Mouse (Mus musculus) spleen, postnatal 10 days (tissue): ENCODE measurements around the gene Uggt2.

Experiments used
- DNase-seq, 2 experiments: peaks; one replicate each; pipeline ENCODE4 v3.0.0; 2021 to 2022; ENCODE audit warnings: low spot score in 2 of 2

The Uggt2 gene

DNA sequence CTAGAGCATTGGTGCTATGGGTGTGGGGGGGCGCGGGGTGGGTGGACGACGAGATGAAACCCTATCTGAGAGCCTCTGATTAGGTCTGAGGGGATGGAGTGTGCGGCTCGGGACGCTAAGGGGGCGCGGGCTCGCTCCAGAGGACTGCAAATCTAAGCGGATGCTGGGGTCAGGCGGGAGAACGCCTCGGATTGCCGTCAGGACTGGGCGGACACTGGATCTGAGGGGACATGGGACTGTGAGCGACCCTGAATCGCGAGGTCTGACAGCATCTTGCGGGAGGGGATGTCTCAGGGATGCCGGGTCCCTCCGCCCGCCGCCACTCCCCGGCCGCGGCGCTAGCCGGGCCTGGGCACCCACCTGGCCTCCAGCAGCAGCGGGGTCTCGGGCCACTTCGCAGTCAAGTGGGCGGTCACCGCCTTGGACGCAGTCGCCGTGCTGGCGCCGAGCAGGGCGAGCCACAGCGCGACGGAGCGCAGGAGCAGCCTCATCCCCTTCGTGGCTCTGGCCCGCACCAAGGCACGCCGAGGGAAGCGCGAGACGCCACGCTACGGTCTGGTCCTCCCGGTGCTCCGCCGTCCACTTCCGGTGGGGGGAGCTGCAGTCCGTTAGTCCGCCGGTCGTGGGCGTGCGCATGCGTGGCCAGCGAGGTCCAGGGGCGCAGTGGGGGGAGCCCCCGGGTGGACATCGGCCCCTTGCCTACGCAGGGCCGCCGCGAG lies at the start of gene Uggt2:
TSS of gene Uggt2 (minus strand) at position 580 of the 719 bp plus-strand sequence.
- DNase-seq = peak in 1 of 2 experiments; percentile 30

DNA sequence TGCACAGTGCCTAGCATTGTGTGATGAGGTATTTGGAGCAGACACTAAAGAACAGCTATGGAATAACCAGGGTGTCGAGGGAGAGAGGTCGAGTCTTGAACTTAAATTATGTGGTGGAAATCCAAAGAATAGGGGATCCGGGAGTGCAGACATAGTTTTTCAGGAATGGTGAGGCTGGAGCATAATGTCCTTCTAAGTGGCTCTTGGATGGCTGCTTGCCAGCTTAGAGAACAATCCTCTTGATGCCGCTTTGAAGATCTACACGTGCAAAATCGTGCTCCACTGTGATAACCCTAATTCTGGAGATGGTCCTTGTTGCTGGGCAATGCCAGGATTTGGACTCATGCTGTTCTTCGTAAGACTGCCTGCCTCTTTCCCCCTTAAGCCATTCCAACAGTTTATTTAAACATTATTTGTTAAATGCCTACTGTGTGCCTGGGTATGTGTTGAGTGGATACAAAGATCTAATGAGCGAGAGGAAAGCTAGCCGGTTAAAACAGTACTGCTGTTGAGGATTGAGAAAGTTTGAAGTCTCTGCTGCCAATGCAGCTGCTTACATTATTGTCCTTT lies 40.2 kb upstream of the Uggt2 start:
- DNase-seq = no peak

- DNase-seq = no peak
Observed at GRCm38 (mm10) chr14:119138786-119139100, 39.5 kb upstream of the Uggt2 start.

- no peak for DNase-seq
Observed at GRCm38 (mm10) chr14:119137906-119138785, 38.9 kb upstream of the Uggt2 start, which contains the start of gene Hs6st3. Hs6st3 (plus strand) TSS chr14:119138341.

- DNase-seq = no peak
Observed at GRCm38 (mm10) chr14:119137512-119137905, 38.3 kb upstream of the Uggt2 start.

DNA sequence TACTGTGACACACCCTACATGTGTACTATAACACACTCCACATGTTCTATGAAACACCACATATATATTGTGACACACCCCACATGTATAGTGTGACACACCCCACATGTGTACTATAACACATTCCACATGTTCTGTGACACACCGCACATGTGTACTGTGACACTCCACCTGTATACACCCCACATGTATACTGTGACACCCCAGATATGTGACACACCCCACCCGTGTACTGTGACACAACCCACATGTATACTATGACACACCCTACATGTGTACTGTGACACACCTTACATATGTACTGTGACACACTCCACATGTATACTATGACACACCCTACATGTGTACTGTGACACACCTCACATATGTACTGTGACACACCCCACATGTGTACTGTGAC lies 28.1 kb upstream of the Uggt2 start:
- no peak for DNase-seq

GRCm38 (mm10) chr14:119125840-119126239 lies 26.6 kb upstream of the Uggt2 start:
- DNase-seq = no peak

DNA sequence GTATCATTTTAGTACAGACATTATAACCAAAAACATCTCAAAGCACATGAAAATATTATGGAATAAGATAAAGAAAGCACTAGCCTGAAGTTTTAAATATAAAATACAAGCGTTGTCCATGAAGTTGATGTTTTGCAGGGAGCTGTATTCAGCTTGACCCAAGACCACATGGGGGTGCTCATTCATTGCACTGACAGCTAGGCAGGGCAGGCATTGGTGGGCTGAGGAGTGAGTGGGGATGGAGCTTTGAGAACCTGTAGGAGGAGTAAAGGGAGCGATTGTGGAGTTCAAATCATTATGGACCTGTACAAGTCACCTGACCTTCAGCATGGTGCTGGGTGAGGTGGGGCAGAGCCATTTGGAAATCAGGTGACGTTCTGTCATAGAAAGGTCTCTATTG lies 24.8 kb upstream of the Uggt2 start:
- no peak for DNase-seq

- DNase-seq = no peak
Observed at GRCm38 (mm10) chr14:119123582-119123981, 24.4 kb upstream of the Uggt2 start.

DNA sequence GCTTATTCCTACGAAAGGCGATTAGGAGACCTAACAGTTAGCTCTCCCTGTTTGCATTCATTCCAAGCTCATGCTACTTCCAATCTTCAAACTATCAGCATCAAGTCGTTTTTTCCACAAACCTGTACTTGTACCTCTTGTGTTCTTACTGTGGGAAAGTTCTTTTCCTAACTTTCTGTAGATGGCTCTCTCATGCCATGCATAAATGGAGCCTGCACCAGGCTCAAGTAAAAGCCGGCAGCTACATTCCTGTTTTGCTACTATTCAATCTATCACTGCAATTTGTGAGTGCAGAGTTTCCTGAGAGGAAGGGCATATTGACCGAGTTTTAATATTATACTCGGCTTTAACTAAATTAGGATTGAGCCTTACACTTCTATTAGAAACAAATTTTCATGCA lies 13.3 kb upstream of the Uggt2 start:
- DNase-seq = no peak

- DNase-seq = no peak
Observed at GRCm38 (mm10) chr14:119109776-119110218, 10.6 kb upstream of the Uggt2 start.

GRCm38 (mm10) chr14:119108776-119109301 lies 9.6 kb upstream of the Uggt2 start:
- no peak for DNase-seq

DNA sequence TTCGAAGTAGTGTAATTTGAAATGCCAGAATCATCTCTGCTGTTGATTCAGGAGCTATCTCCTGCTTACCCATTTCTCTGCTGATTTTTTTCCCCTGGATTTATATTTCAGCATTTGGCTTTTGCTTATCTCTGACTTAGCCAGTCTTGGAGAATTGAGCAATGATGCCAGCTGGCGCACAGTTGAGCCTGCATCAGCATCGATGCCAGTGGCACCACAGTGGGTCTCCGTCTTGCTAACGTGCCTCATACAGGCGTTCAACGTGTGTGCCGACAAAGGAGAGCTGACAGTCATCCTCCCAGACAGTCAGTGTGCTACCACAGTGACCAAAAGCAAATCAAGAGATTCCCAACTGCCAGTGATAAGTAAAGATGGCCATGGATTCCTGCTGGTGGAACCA lies 8.4 kb upstream of the Uggt2 start:
- no peak for DNase-seq

- DNase-seq = no peak
Observed at GRCm38 (mm10) chr14:119099570-119099891, 301 bp upstream of the Uggt2 start.

DNA sequence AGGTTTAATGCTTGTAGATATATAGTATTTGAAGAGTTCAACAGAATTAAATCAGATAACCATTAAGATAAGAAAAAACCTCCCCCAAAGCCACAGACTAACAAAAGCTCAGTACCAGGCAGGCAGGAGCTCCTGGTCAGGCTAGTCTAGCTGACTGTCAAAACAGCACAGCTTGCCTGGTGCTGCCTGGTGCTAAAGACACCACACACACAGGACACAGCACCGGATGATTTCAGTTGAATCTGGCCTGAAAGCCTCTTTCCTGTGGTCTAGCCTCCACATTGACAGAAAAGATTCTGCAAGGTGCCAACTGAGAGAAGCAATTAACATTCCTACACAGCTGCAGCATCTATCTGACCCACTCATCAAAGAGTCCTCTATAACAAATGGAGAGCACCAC lies 37.4 kb downstream of the Uggt2 start:
- DNase-seq = no peak

DNA sequence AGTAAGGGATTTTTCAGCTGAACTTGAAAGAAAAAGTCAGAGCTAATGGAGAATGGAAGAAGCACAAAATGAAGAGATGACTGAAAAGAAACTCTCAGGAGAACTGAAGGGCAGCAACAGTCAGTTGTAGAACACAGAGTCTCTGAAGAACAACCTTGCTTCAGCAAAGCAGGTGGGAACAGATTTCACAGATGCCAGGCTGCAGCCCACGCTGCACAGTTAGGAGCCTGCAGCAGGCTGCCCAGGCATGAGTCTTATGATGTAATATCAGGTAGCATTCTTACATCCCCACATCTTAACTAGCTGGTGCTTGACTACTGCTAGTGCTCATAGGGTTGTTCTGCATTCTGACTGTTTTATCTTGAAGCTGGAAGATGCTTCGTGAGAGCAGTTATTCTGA lies 38.5 kb downstream of the Uggt2 start:
- DNase-seq = no peak

DNA sequence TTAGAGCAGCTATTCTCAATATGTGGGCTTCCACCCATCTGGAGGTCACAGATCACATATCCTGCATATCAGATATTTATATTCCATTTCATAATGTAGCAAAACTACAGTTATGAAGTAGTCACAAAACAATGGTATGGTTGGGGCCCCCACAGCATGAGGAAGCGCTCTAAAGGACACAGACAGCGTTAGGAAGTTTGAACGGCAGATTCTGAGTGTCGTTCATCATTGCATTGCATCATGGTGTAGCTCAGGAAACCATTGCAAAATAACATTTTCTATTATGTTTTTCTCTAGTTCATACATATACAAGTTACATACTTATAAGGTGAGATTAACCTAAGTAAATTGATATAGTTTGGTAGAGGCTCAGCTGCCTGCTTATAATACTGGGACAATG lies 42.2 kb downstream of the Uggt2 start:
- no peak for DNase-seq

DNA sequence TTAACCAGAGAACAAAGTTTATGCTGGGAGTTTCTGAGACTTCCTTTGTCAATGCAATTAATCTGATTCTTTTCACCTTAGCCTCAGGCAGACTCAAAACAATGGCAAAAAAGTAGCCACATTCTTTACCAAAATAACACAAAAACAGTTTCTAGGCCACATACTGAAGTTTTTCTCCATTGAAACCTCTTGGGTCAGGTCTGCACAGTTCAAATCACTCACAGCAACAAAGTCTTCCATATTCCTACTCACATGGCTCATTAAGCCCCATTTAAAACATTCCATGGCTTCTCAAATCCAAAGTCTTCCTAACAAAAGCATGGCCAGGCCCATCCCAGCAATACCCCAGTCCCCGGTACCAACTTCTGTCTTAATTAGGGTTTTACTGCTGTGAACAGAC lies 46.3 kb downstream of the Uggt2 start:
- no peak for DNase-seq

GRCm38 (mm10) chr14:119052361-119052760 lies 46.9 kb downstream of the Uggt2 start:
- no peak for DNase-seq

DNA sequence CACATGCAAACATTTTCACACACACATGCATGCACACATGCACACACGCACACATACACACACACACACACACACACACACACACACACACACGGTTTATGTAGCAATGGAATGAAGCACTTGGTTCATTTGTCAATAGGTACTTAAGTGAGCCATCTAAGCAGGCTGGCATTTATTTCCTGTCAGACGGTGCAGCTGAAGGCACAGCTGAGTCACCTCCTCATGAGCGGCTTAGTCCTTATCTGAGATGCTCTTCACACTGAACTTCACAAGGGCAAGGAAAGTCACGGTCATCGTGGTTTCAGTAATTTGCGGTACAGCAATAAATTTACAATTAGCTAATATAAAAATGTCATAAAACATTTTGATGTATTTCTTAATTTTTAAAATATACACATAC lies 55.5 kb downstream of the Uggt2 start:
- DNase-seq = no peak

GRCm38 (mm10) chr14:119040253-119040652 lies 59.0 kb downstream of the Uggt2 start:
- peak in 1 of 2 experiments; percentile 40 for DNase-seq

GRCm38 (mm10) chr14:119037755-119038154 lies 61.5 kb downstream of the Uggt2 start:
- no peak for DNase-seq
